Mouse (Mus musculus) megakaryocyte progenitor cell, adult 5-6 weeks (primary cell): Measurements from ENCODE around the gene Med23. TPM values are rescaled to one million over a fixed set of nuclear protein-coding genes. Genes with fewer than 3 reads are reported as not detected.
A peak's percentile ranks its signal among the peaks of the same experiment; 100 is the strongest.

Source experiments
- ATAC-seq: replicated peaks from 2 replicates; pipeline ENCODE4 v1.8.0; 2016; ENCODE audit warnings: mild to moderate bottlenecking, moderate TSS enrichment, inconsistent platforms; ENCODE audit not compliant: poor library complexity
- total RNA-seq, 2 experiments: library from RNA; stranded (forward) in 1 of 2; stranded (reverse) in 1 of 2; fragments of 157-497, 149-512 nt in 1 of 2; fragments of 200-1000 nt in 1 of 2; gene quantifications; 2 replicates each; pipeline versions ENCODE4 v1.2.3 to v1.2.4; 2015 to 2017

The Med23 gene
- 20.5 and 25.2 TPM in 2 replicates for total RNA-seq (2015)
- total RNA-seq (2017): 22.8 and 32.5 TPM in 2 replicates

DNA sequence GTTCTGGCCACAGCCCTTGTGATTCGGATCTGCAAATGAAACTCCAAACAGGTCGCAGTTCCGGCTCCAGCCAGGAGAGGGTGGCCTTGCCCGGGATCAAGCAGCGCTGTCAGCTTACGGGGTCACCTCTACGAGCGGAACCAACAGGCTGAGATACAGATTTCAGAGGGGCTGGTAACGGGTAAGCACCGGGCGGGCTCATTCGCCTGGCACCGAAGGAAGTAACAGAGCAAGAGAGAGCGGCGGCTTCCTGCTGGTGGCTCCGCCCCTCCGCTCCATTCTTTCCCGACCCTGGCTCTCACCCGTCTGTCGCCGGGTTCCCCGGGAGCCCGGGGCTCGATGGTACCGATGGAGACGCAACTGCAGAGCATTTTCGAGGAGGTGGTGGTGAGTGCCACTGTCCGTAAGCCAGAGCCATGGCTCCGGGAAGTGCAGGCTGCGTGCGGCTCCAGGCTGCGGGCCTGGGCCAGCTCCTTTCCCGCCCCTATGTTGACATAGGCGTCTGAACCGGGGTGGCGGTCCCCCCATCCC, at the start of gene Med23:
Gene Med23 (plus strand): TSS at position 227 of the 531 bp plus-strand sequence.
- ATAC-seq: peak; percentile 99

DNA sequence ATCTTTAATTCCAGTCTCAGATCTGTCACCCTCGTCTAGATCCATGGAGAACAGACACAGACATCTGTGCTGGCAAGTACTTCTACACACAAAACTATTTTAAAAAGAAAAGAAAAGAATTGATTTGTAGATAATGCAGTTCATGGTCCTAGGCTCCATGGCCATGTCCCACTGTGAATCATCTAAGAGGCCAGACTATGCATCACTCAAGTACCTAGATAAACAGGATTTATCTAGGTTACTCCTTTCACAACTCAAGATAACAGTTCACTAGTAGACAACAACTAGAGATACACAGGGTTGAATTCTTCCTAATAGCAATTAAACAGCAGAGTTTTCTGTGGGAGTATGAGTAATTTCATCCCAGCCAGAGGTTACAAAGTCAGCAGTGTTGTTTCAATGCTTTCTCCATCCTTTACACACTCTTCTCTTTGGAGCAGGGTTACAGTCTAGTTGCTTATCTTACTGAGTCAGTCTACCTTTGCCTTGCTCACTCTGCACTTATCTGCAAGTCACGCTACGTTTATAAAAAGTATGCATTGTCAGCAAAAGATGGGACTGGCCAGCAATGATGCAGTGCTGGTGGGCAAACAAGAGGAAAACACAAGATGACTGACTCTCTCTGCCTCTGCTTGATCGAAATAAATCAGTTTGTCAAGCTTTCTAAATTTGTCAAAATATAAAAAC, 47.7 kb upstream of the Med23 start:
- ATAC-seq: 0 out of 2 replicates have a peak, but pooled peaks have one; percentile 15

DNA sequence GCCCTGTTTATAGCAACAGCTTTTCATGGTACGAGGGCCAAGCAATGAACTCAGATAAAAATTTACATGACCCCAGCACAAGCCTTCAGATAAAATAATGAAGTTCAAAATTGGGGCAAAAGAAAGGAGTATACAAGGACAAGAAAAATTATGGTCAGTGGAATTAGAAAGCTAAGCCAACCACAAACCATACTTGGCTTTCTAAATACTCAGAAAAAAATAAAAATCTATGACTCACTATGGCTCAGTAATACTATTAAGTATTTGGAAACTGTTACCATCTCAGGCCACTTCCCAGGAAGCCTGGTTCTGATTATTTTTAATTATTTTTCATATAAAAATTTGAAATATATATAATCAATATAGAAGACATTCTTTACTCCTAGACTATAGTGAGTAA, 46.9 kb upstream of the Med23 start:
- no peak for ATAC-seq

DNA sequence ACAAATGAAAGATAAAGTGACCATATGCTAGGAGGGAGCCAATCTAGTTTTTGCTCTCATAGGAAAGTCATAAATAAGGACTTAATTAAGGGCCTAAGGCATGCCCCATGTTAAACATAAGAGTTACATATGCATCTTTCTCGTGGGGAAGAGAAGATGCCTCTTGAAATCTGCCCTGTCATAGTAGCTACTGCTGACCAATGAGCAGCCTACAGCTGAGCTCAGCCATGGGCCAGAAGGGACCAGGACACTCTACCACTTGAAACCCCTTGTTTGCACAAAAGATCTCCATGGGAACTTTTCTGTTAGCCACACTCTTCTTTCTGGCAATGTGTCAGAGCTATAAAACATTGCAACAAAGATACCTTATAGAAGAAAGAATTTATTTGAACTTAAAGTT, 46.5 kb upstream of the Med23 start:
- ATAC-seq: peak; percentile 21; the same call in 1 of the 2 replicates

DNA sequence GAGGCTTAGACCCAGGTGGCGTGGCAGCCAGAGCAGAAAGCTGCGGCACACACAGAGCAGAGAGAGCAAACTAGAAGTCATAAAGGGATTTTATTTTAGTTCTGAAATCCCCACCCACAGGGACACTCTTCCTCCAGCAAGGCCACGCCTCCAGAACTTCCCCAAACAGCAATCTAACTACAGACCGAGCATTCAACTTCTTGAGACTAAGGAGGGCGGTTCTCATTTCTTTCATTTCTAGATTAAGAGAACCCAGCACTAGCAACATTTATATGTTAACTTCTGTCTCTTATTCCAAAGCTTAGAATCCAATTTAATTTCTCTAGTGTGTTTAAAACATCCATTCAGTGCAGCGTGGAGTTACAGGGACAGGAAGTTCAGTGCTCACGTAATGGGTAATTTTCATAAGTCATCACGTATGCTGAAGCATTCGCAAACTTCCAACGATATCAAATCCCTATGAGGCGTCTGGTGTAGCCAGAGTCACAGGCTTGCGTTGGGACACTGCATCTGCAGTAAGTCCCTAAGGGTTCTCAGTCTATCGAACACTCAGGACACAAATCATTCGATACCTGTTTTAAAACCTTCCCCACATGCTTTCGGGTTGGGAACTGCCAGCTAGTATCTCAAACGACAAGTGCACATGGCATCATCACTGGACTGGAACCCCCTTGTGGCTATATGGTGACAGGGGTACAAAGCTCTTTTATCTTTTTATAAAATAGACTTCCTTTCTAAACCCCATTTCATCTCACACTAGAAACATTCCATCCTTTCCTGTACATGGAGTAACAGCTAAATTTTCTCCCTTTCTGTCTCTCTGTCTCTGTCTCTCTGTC, 45.9 kb upstream of the Med23 start:
- ATAC-seq: peak; percentile 86

DNA sequence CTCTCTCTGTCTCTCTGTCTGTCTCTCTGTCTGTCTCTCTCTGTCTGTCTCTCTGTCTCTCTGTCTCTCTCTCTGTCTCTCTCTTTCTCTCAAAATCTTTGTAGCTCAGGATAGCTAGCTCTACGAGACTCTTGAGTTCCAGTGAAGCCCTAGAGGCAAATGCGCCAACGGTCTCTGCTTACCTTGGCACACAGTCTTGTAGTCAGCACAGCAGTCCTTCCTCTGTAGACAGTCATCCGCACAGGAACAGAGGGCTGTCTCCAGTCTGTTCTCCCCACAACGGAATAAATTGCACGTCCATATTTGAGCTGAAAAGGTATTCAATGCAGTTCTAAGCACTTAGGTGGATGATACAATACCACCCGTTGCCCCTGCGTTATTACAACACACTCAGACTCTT, 45.2 kb upstream of the Med23 start:
- no peak for ATAC-seq

DNA sequence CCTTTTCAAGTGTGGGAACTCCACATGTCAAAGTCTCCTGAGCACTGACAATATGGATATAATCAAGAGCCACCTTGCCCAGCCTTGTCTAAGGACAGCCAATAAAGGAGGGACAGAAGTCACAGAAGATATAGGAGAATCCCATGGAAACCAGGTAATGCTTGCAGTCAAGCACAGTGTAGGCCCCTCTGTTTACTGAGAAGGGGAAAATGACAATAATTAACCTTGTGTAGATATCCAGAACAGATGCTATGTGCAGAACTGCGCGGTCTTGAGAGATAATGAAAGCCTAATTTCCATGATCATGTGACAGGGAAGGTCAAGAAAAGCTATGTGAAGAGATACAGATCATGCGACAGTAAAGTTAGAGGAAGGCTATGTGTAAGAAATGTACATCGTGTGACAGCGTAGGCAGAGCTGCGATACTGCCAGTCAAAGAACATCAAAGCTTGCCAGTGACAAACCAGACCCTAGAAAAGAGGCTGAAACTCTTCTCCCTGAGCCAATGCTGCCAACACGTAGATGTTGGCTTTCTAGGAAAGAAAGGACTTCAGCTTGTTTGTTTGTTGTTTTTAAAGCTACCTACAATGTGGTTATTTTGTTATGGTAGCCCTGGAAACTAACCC, 44.2 kb upstream of the Med23 start:
- no peak for ATAC-seq

DNA sequence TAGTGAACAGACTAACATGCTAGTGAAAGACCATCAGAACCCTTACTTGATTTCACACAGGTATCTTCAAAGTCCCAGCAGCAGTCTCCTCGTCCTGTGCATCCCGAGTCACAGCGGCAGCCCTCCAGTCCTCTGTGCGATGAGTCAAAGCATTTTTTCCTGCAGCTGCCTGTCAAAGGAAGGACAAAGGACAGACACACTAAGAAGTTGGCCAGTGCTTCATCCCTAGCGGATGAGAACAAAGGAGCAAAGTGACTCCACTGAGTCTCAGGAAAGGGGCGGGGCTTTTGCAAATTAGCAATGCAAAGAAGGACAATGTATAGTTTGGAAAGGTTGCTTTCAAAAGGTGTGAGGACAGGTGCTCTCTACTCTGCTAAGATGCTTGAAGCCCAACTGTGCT, 43.7 kb upstream of the Med23 start:
- ATAC-seq: no peak

DNA sequence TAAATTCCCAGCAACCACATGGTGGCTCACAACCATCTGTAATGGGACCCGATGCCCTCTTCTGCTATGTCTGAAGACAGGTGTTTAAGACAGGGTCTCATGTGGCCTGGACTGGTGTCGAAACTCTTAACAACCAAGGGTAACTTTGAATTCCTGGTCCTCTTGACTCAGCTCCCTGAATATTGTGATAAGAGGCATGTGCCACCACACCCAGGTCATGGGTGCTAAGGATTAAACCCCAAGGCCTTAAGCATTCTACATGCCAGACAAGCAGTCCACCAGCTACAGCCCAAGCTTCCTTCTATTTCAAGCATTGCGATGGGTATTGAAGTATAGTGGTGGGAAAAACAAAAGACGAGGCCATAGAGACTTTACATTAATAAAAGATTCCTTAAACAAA, 41.6 kb upstream of the Med23 start:
- no peak for ATAC-seq

DNA sequence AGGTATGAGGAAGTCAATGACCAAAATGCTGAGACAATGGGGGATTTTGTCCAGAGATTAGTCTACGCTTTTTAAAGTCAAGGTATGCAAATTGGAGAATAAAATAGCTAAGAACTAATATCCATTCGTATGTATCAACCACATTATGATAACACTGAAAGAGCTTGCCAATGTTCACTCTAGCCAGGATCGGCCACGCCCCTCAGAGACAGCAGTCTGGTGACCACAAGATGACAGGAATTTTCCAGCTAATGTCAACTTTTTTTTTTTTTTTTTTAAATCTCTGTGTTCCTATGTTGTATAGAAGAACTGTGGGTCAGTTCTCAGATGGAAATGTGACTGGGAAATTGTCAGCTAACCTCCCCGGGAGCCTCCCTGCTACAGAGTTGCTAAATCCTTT, 39.3 kb upstream of the Med23 start:
- peak; percentile 77 for ATAC-seq

DNA sequence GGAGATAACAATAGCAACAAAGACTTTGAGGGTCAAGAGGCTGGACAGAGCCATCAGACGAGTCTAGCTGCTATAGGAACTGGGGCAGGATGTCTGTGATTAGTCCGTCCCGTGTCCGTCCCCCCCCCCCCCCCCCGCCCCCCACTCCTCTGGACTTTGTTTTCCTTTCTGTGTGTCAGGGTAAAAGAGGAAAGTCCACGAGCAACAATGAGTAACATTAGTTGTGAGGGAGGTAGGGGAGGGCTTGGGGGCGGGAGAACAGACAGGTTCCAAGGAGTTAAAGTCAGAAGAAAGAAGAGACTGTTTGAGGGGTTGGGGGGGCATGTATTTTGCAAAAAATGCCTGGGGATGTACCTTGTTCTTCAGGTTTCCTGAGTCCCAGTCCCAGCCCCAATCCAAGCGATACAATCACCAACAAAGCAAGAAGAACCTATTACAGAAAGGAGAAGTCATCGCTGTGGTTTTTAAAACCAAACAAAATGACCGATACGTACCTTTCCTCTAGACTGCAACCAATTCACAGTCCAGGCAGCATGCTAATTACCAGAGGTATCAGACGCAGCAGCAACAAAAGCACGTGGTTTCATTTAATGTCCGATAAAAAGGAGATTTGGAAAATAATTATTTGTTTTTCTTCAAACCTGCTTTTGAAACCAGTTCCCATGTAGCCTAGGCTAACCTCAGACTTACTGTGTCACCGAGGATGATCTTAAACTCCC, 38.2 kb upstream of the Med23 start:
- ATAC-seq: peak; percentile 45; the same call in 1 of the 2 replicates

DNA sequence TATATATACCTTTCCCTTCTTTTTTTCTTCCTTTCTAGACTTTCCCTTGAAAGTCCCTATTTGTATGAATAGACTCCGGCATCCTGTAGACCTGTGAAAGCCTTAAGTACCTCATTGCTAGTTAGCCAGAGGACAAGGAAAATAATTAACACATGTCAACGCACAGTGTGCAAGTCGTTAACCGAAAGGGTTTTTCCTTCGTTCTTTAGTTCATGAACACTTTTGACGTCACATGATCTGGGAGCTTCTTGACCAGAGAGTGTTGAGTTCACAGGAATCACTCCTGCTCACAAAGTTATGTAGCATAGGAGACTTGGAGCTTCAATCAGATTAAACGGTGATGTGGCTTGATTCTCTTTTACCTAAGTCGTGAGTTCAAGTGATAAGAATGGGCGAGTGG, 37.5 kb upstream of the Med23 start:
- ATAC-seq: no peak

DNA sequence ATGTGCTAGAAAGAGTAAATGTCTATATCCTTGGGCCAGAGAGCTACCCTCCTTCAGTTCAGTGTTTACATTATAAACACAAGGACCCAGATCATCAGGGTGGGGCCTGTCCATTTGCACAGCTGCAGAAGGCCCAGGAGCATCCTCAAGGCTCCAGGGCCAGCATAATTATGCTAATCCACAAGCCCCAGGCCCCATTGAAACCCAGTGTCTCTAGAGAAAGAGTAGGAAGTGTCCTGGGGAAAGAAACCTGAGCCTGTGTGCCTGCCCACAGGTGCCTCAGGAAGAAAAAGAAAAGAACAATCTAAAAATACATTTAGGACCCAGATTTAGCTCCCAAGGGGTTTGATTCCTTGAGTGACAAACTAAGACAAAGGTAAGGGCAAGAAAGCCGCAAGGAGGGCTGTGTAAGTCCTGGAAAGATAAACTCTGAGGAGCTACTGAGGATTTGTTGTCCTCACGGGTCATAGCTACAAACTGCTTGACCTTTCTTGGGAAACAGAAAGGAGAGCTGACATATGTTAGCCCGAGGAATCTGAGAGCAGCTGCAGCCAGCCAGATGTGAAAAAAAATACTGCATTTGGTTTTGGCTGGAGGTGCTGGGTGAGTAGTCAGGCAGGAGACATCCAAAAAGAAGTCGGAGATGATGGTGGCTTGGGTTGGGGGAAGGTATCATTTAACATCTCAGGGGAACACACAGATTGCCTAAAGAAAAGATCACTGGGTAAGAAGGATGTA, 35.0 kb upstream of the Med23 start:
- no peak for ATAC-seq

DNA sequence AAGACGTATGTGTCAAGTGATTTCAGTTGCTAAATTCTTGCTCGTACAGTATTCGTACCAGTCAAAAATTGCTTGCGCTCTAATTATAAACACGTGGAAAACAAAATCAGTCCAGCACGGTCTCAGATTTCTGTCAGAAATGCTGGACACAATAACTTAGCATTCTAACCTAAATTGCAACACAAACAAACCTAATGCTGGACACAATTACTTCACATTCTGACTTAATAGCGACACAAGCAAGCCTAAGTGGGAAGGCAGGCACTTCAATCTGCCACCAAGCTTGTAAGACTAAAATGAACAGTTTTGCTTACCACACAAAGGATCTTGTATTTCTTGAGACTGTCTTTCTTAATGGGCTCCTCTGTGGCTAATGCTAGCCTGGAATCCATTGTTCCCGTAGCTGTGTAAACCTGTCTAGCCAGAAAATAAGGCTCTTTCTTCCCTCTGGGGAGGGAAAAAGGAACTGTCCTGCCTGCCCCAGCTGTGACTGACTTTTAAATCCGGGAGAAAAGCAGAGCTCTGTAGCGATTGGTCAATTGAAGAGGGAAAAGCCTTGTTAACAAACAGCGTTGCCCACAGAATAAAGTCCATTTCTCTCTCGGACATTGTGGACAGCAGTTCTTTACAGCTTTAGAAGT, 34.0 kb upstream of the Med23 start:
- no peak for ATAC-seq

DNA sequence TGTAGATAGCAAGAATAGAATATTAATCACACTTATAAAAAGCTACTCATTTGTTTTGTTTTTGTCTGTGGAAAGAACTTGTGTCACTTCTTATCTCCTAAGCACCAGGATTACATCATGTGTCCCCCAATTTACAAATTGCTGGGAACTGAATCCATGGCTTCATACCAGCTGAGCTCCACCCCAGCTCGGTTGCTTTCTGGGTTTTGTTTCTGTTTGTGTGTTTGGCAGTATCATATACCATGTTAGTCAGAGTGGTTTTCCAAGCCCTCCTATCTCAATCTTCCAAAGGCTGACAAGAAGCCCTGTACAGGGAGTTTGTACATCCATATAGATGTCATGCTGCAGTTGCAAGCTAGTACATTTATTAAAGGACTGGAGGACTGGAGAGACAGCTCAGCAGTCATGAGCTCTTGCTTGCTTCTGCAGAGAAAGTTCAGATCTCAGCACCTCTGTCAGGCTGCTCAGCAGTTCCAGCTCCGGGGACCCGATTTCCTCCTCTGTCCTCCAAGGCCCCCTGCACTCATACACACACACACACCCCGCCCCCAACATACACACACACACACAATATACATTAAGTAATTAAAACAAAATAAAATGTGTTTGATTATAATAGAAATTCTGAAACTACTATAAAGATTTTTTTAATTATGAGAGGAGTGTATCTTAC, 33.3 kb upstream of the Med23 start:
- no peak for ATAC-seq

DNA sequence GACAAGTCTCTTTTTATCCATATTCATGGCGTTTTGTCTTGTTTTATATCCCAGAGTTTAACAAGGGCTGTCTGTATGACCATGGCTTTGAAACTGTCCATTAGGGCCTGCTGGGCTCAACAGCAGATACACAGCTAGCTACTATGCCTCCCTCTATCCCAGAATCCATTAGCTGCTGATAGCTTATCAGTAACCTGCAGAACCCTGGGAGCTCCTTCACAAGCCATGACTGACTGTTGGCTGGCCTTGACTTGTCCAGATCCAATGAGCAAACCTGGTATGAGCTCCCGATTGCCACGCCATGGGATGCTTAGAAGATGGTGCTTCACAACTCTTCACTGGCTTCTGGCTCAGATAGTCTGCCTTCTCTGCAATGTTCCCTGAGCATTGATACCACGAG, 29.0 kb upstream of the Med23 start:
- ATAC-seq: no peak

DNA sequence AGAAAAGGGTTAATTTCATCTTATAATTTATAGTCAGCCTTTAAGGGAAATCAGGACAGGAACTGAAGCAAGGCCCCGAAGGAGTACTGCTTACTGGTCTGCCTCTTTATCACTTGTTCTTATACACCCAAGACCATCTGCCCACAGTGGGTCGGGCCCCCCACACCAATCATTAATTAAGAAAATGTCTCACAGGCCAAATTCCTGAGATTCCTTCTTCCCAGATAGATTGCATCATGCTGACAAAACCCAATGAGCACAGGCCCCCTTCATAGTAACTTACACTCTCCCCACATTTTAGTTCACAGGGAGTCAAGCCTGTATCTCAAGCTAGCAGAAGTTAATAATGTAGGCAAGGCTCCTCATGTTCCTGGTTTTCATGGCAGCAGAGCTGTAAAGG, 27.8 kb upstream of the Med23 start:
- no peak for ATAC-seq

DNA sequence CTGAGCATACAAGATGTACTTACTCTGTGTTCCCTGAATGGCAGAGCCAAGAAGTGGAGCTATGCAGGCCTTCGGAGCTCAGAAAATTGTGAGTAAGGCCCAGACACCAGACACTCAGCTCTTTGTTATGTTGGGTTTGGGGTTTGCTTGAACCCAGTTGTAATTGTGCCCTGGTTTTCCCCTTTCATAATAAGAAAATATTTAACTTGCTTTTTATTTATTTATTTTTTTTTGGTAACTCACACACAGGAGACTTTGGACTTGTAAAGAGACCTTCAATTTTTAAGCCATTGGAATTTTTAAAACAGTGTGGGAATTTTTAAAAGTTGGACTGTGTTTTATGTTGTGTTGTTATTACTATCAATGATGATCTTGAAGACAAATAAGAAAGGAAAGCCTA, 27.1 kb upstream of the Med23 start, which contains the start of gene Enpp3:
Gene Enpp3 (minus strand): TSS at position 148 of the 400 bp plus-strand sequence.
- no peak for ATAC-seq

DNA sequence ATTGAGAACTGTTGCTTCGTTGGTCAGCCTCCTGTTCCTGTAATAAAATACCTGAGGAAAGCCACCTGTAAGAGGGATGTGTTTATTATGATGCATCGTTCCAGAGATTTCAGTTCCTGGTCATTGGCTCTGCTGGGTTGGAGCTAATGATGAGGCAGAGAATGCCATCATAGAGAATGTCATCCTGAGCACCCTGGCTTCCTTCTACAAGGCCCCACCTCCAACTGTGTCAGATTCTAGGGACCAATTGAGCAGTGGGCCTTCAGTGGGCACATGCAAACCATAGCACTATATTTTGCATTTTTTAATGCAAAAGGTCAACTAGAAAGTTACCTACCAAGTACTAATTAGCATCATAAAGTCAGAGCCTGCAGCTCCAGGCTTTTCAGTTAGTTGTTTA, 6.6 kb upstream of the Med23 start:
- ATAC-seq: no peak
